Mouse (Mus musculus) forebrain, embryonic 11.5 days (tissue): ENCODE measurements at regions not wholly inside any gene's neighbourhood (a gene's known extent, or its start where the extent isn't known, plus 50 kb on each side); places are given as distances from the start of the nearest gene placed in this dataset.
A peak's percentile ranks its signal among the peaks of the same experiment; 100 is the strongest.
"Not testable (repeated sequence)": the region's sequence is repeated elsewhere in the genome, so short reads cannot be mapped to it uniquely, and the experiment has no call there.

ENCODE experiments used
- ATAC-seq: fragments of 200-750 bp; cut with Nextera tagmentation; replicated peaks from 2 replicates; pipeline ENCODE4 v1.8.0; 2017; ENCODE audit warnings: moderate TSS enrichment; ENCODE audit not compliant: low FRiP score
- DNase-seq: peaks from one replicate; pipeline ENCODE4 v3.0.0-alpha.2; 2017; ENCODE audit warnings: low spot score
- H3K27ac ChIP-seq: fragments of 300-500 bp; sonication (generic); 2 replicates; pipeline ENCODE4 v1.5.1; 2014; ENCODE audit warnings: low read depth, low read length
- H3K27me3 ChIP-seq: fragments of 300-500 bp; sonication (generic); 2 replicates; pipeline ENCODE4 v1.6.1; 2014; ENCODE audit warnings: mild to moderate bottlenecking, low read length, mixed read lengths; ENCODE audit not compliant: control insufficient read depth, insufficient read depth
- H3K36me3 ChIP-seq: fragments of 300-500 bp; sonication (generic); 2 replicates; pipeline ENCODE4 v1.6.1; 2014; ENCODE audit warnings: mild to moderate bottlenecking, low read length, moderate library complexity, mixed read lengths; ENCODE audit not compliant: control insufficient read depth, insufficient read depth
- H3K4me1 ChIP-seq: fragments of 300-500 bp; sonication (generic); replicated peaks from 2 replicates; pipeline ENCODE4 v1.6.1; 2014; ENCODE audit warnings: low read length, mixed read lengths; ENCODE audit not compliant: control insufficient read depth, insufficient read depth
- H3K4me2 ChIP-seq: fragments of 300-500 bp; sonication (generic); 2 replicates; pipeline ENCODE4 v1.6.1; 2014; ENCODE audit warnings: low read depth, mild to moderate bottlenecking, low read length, moderate library complexity, mixed read lengths; ENCODE audit not compliant: severe bottlenecking
- H3K4me3 ChIP-seq: fragments of 300-500 bp; sonication (generic); 2 replicates; pipeline ENCODE4 v1.5.1; 2014; ENCODE audit warnings: low read depth, low read length
- H3K9ac ChIP-seq: fragments of 300-500 bp; sonication (generic); 2 replicates; pipeline ENCODE4 v1.6.1; 2014; ENCODE audit warnings: low read length
- H3K9me3 ChIP-seq: fragments of 300-500 bp; sonication (generic); 2 replicates; pipeline ENCODE4 v1.6.1; 2016; ENCODE audit warnings: low read length, mixed read lengths; ENCODE audit not compliant: control insufficient read depth
- WGBS: fragments of 180-500 bp; shearing (Covaris S2); extraction: QIAGEN DNeasy Blood & Tissue Kit; methylation state at CpG from one replicate; pipeline ENCODE4 v1.1.7; 2014; 5-methylcytosine and 5-hydroxymethylcytosine counted together

DNA sequence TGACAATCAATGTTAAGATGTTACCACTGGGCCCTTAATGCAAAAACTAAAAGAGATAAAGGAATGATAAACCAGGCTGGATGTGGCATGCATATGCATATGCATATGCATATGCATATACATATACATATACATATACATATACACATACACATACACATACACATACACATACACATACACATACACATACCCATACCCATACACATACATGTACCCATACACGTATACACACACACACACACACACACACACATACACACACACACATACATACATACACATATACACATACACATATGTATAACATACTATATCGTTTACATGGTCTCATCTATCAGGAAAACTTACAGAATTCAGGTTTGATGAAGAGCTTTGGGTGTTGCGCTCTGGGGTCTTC, 78.5 kb upstream of the Frem2 start:
- WGBS: 84% methylated on average over 3 of the region's 3 CpGs
- H3K4me1 ChIP-seq: not testable (repeated sequence)

DNA sequence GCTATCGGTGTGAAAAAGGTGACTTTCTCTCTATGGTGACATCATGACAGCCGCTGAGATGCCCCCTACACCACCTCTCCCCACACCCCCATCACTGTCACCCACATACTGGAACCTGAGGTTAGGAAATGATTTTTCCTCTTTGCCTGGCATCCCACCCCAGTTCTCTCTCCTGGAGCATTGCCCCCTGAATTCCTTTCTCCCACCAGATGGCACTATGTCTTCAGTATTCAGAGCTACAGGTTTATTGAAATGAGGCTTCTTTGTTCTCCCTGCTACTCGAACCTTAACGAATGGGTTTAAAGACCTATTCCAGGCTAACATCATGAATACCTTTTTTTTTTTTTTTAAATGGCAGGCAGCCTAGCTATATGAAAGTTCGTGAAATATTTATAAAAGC, 78.0 kb upstream of the Frem2 start:
- no peak overlapping the region for H3K4me3 ChIP-seq
- H3K9me3 ChIP-seq: no peaks in the 10 kb centered on the region
- 0 out of 2 replicates have a peak, but pooled peaks cover 3% of the 10 kb centered on the region for H3K4me1 ChIP-seq
- no peak overlapping the region for H3K4me2 ChIP-seq
- no peaks in the 10 kb centered on the region for H3K27me3 ChIP-seq
- no peak overlapping the region for H3K9ac ChIP-seq
- 34% methylated on average over 5 of the region's 5 CpGs for WGBS
- H3K27ac ChIP-seq: no peak overlapping the region
- H3K36me3 ChIP-seq: no peaks in the 10 kb centered on the region
- DNase-seq: no peak
- 0 out of 2 replicates have a peak, but pooled peaks have one; percentile 44 for ATAC-seq

More for the DNA sequence above, 78.5 kb upstream of the Frem2 start:
- H3K4me2 ChIP-seq, H3K9ac ChIP-seq, H3K36me3 ChIP-seq, H3K9me3 ChIP-seq, H3K27me3 ChIP-seq, H3K27ac ChIP-seq, ATAC-seq, DNase-seq, H3K4me3 ChIP-seq: not testable (repeated sequence)

- H3K27me3 ChIP-seq: no peaks in the 10 kb centered on the region
- no peaks in the 10 kb centered on the region for H3K9me3 ChIP-seq
- no peaks in the 10 kb centered on the region for H3K36me3 ChIP-seq
- H3K9ac ChIP-seq: no peak overlapping the region
- 13% methylated on average over 7 of the region's 7 CpGs for WGBS
- DNase-seq: no peak
- H3K4me2 ChIP-seq: no peak overlapping the region
- ATAC-seq: 0 out of 2 replicates have a peak, but pooled peaks have one; percentile 30
- no peak overlapping the region for H3K27ac ChIP-seq
- H3K4me3 ChIP-seq: no peak overlapping the region
- H3K4me1 ChIP-seq: 0 out of 2 replicates have a peak, but pooled peaks cover 3% of the 10 kb centered on the region
Observed at GRCm38 (mm10) chr3:53730440-53730839, 73.3 kb upstream of the Frem2 start.

DNA sequence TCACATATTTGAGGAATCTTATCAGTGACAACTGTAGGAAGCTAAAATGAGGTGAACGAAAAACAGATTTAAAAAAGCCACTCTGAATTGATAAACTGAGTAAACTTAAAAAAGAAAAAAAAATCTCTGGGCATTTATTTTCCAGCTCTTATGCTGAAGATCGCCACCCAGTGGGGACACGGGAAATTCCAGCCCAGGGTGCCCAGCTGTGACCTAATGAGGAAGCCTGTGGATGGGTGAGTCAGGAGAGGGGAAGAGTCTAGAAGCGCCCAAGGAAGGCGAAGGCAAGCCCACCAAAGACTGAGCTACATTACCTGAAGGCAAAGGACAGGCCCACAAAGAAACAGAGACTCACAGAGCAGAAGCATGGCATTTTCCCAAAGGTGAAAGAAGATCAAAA, 72.7 kb upstream of the Frem2 start:
- Histone ChIP-seq H3K4me3 (no peak overlapping the region), H3K4me1 (0 out of 2 replicates have a peak, but pooled peaks cover 3% of the 10 kb centered on the region), H3K9ac (no peak overlapping the region), H3K27me3 (no peaks in the 10 kb centered on the region), H3K36me3 (no peaks in the 10 kb centered on the region), H3K9me3 (no peaks in the 10 kb centered on the region), H3K27ac (no peak overlapping the region), H3K4me2 (no peak overlapping the region)
- ATAC-seq (no peak), DNase-seq (peak; percentile 68)
- WGBS: 35% methylated on average over 5 of the region's 5 CpGs

DNA sequence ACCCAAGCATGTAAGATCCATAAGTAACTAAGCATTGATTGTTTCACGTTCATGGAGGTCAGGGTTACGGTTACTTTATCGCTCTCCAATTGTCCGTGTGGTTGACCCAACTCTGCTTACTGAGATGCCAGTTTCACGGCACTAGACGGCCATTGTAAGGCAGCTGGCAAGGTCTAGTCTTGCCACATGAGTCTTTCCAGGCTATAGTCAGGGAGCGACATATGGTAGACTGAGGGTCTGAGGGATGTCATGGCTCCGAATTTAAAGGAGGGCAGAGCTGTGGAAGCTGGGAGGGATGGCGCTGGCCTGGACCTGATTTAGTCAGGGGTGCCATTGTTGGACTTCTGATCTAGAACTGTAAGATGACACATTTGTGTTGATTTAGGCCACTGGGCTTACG, 72.0 kb upstream of the Frem2 start:
- no peak overlapping the region for H3K4me2 ChIP-seq
- H3K9ac ChIP-seq: no peak overlapping the region
- H3K27me3 ChIP-seq: no peaks in the 10 kb centered on the region
- ATAC-seq (no peak), DNase-seq (no peak)
- 0 out of 2 replicates have a peak, but pooled peaks cover 3% of the 10 kb centered on the region for H3K4me1 ChIP-seq
- H3K4me3 ChIP-seq: no peak overlapping the region
- no peaks in the 10 kb centered on the region for H3K9me3 ChIP-seq
- no peak overlapping the region for H3K27ac ChIP-seq
- 94% methylated on average over 10 of the region's 10 CpGs for WGBS
- no peaks in the 10 kb centered on the region for H3K36me3 ChIP-seq

DNA sequence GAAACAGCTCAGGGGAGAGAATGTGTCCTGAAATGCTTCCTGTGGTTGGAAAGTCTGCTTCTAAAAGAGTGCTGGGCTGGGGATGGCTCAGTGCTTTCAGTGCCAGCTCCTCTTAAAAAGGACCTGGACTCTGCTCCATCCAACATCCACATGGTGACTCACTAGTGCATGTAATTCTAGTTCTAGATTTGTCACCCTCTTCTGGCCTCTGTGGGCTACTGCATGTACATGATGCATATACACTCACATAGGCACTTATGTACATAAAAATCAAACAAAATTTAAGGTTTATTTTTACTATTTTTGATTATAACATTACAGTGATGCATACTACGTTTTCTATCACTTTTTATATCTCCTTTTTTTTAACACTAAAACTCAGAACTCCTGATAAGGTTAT, 70.6 kb upstream of the Frem2 start:
- Histone ChIP-seq H3K4me1 (0 out of 2 replicates have a peak, but pooled peaks cover 3% of the 10 kb centered on the region), H3K4me3 (no peak overlapping the region), H3K9me3 (no peaks in the 10 kb centered on the region), H3K9ac (no peak overlapping the region), H3K4me2 (no peak overlapping the region), H3K36me3 (no peaks in the 10 kb centered on the region), H3K27me3 (no peaks in the 10 kb centered on the region), H3K27ac (no peak overlapping the region)
- DNase-seq (no peak), ATAC-seq (no peak)
- WGBS: 65% methylated on average over 1 of the region's 1 CpGs

DNA sequence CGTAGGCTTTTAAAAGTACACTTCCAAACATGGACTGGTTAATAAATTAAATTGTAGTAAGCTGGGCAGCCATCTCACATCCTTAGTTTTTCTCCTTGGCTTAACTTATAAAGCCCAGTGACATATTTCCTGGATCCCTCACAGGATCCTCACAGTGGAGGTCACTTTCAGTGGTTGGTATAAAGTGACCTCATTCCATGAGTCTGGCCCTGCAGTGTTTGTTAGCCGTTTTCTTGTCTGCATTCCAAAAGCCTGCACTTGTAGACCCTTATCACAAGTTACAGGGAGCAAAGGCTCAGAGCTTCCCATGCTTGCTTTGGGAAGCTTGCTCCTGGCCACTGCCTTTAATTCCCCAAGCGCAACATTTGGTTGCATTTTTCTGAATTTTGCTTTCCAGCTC, 49.9 kb upstream of the Frem2 start:
- 82% methylated on average over 3 of the region's 3 CpGs for WGBS
- no peak for ATAC-seq
- no peak overlapping the region for H3K4me3 ChIP-seq
- no peak overlapping the region for H3K9ac ChIP-seq
- no peaks in the 10 kb centered on the region for H3K27me3 ChIP-seq
- DNase-seq: no peak
- H3K4me2 ChIP-seq: no peak overlapping the region
- no peaks in the 10 kb centered on the region for H3K36me3 ChIP-seq
- H3K27ac ChIP-seq: no peak overlapping the region
- no peaks in the 10 kb centered on the region for H3K9me3 ChIP-seq
- H3K4me1 ChIP-seq: 0 out of 2 replicates have a peak, but pooled peaks cover 2% of the 10 kb centered on the region
